Mouse (Mus musculus): ENCODE measurements around the gene AW822073.
"Not testable (repeated sequence)": the region's sequence is repeated elsewhere in the genome, so short reads cannot be mapped to it uniquely, and the experiment has no call there.

- TF ChIP-seq CTCF, POLR2A (IDR thresholded peaks at IDR 0.05; ENCODE audit: insufficient read depth, low read depth, low read length): not testable (repeated sequence)
Measured at GRCm38 (mm10) chr10:58233740-58234121, 9.0 kb upstream of the AW822073 start.

Data from olfactory bulb, adult 2 months (tissue).